Mouse (Mus musculus) thymus, adult 2 months (tissue): Measurements from ENCODE around the gene Golph3. TPM values are rescaled to one million over a fixed set of nuclear protein-coding genes. Genes with fewer than 3 reads are reported as not detected.

Experiments used
- DNase-seq: peaks from one replicate; pipeline ENCODE4 v3.0.0; 2021
- H3K27ac ChIP-seq: fragments of 200-500 bp; 2 replicates; pipeline ENCODE4 v1.5.1; 2012; ENCODE audit warnings: low read length, control low read depth; ENCODE audit not compliant: control insufficient read depth, insufficient read depth
- H3K27me3 ChIP-seq: fragments of 200-500 bp; 2 replicates; pipeline ENCODE4 v1.6.1; 2012; ENCODE audit warnings: mild to moderate bottlenecking, low read length, moderate library complexity, mixed read lengths; ENCODE audit not compliant: control insufficient read depth, insufficient read depth
- H3K36me3 ChIP-seq: fragments of 200-500 bp; 2 replicates; pipeline ENCODE4 v1.6.1; 2012; ENCODE audit warnings: mild to moderate bottlenecking, low read length, moderate library complexity; ENCODE audit not compliant: control insufficient read depth, insufficient read depth
- H3K4me1 ChIP-seq: fragments of 200-500 bp; replicated peaks from 2 replicates; pipeline ENCODE4 v1.6.1; 2012; ENCODE audit warnings: low read length; ENCODE audit not compliant: control insufficient read depth, insufficient read depth
- H3K4me3 ChIP-seq: fragments of 200-500 bp; 2 replicates; pipeline ENCODE4 v1.5.1; 2012; ENCODE audit warnings: mild to moderate bottlenecking, low read length, control low read depth, moderate library complexity; ENCODE audit not compliant: control insufficient read depth, insufficient read depth
- CTCF ChIP-seq: fragments of 200-500 bp; IDR thresholded peaks from 2 replicates; pipeline ENCODE4 v1.5.1; 2012; ENCODE audit warnings: mild to moderate bottlenecking, control low read depth, low read length, moderate library complexity, borderline replicate concordance; ENCODE audit not compliant: control insufficient read depth, poor library complexity, insufficient read depth; ENCODE audit errors: extremely low read depth
- POLR2A ChIP-seq: fragments of 200-500 bp; IDR thresholded peaks from 2 replicates; pipeline ENCODE4 v1.6.1; 2012; ENCODE audit warnings: mild to moderate bottlenecking, low read length, control low read depth, moderate library complexity; ENCODE audit not compliant: control insufficient read depth, poor library complexity, insufficient read depth; ENCODE audit errors: extremely low read depth
- WGBS: fragments of 180-500 bp; shearing (Covaris S2); methylation state at CpG from one replicate; pipeline ENCODE4 v1.1.7; 2018; 5-methylcytosine and 5-hydroxymethylcytosine counted together
- polyA plus RNA-seq: library from polyadenylated mRNA; depleted of rRNA; stranded (reverse); fragments of >200 nt; gene quantifications from 2 replicates; pipeline ENCODE4 v1.2.3, GENCODE M21; 2012

Gene Golph3
- polyA plus RNA-seq, 1 experiment: 95.5 TPM

DNA sequence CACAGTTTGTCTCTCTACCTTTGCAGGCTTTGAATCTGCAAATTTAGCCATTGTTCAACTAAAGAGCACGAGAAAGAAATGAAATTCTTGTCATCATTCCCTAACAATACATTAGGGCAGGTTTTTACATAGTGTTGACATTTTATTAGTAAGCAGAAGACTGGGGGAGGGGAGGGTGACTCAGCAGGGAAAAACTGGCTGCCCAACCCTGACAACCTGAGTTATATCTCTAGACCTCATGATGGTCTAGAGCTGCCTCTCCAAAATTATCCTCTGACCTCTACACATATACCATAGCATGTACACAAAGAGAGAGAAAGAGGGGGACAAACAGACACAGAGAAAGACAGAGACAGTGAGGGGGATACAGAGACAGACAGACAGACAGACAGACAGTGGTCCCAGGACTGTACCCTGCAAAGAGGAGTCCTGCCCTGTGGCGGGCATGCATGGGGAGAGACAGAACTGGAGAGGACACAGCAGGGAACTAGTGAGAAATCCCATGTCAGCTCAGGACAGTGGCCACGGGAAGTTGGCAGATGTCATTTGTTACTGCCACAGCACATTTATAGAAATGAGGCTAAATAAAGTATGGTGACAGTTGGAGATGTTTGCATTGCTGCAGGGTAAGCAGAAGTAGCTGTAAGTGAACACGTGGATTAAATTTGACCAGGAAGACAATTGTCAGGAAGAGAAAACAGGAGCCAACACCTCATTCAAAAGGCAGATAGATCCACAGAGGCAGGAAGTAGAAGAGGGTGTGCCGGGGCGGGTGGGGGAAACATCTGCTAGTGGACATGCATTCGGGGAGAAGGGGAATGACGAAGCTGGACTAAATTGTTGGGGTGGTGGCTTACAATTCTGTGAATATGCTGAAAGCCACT is 14.8 kb upstream of the Golph3 start:
- Histone ChIP-seq H3K27ac (no peak overlapping the region), H3K4me3 (no peak overlapping the region), H3K27me3 (no peaks in the 10 kb centered on the region), H3K4me1 (no peaks in the 10 kb centered on the region), H3K36me3 (no peaks in the 10 kb centered on the region)
- DNase-seq: no peak
- no peak for TF ChIP-seq POLR2A
- TF ChIP-seq CTCF: no peak
- WGBS: 25% methylated on average over 8 of the region's 8 CpGs

DNA sequence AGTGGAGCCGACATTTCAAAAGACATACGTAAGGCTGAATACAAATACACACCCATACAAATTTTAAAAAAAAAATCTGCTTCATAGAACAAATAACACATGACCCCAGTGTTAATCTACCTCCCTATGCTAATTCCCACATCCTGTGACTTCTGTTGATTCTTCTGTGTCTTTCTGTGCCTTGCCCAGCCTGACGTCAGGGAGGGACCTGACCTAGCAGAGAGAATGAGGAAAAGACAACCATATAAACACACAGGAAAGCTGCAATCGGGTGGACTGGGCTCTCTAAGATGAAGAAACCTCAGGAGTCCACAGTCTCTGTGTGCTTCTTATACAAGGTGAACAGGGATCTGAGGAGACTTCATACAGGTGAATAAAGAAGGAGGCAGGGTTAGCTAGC is 14.1 kb upstream of the Golph3 start:
- no peak for TF ChIP-seq POLR2A
- no peak overlapping the region for H3K4me3 ChIP-seq
- 62% methylated on average over 4 of the region's 4 CpGs for WGBS
- no peaks in the 10 kb centered on the region for H3K4me1 ChIP-seq
- H3K36me3 ChIP-seq: no peaks in the 10 kb centered on the region
- no peaks in the 10 kb centered on the region for H3K27me3 ChIP-seq
- DNase-seq: no peak
- no peak overlapping the region for H3K27ac ChIP-seq

DNA sequence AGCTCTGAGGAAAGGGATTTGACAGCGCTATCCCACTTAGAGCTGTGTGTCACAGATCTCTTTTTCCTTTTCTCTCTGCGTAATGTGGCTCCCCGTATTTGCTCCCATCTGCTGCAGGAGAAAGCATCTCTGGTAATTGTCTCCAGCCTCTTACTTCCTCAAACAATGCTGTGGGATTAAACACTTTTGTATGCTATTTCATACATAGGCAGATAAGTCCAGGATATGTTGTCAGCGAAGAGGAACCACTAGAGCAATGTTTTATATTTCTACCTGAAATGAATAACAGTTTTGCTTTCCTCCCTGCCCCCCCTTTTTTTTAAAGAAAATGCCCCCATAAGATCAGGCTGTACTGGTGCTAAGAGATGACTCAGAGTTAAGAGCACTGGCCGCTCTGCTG is 12.7 kb upstream of the Golph3 start:
- H3K4me3 ChIP-seq: no peak overlapping the region
- no peak overlapping the region for H3K27ac ChIP-seq
- TF ChIP-seq POLR2A: no peak
- TF ChIP-seq CTCF: no peak
- no peaks in the 10 kb centered on the region for H3K36me3 ChIP-seq
- H3K4me1 ChIP-seq: no peaks in the 10 kb centered on the region
- DNase-seq: no peak
- no peaks in the 10 kb centered on the region for H3K27me3 ChIP-seq
- 95% methylated on average over 5 of the region's 5 CpGs for WGBS

DNA sequence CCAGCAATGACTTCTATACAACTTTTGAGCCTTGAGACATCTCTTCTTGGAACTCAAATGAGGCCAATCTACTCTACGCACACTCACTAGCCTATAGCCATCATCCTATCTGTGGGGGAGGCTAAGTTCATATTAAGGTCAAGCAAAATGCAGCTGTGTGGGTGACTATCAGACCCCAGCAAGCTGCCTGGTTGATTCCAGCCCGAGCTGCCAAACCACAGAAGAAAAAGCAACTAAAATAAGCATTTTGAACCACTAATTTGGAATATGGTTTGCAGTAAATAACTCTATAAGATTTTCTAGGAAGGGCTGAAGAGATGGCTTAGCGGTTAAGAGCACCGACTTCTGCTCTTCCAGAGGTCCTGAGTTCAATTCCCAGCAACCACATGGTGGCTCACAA is 10.6 kb upstream of the Golph3 start:
- 64% methylated on average over 4 of the region's 4 CpGs for whole genome bisulfite sequencing
- Histone ChIP-seq H3K27me3 (no peaks in the 10 kb centered on the region), H3K4me1 (no peaks in the 10 kb centered on the region), H3K4me3 (no peak overlapping the region), H3K27ac (no peak overlapping the region), H3K36me3 (no peaks in the 10 kb centered on the region)
- TF ChIP-seq CTCF (no peak), POLR2A (no peak)
- no peak for DNase-seq

DNA sequence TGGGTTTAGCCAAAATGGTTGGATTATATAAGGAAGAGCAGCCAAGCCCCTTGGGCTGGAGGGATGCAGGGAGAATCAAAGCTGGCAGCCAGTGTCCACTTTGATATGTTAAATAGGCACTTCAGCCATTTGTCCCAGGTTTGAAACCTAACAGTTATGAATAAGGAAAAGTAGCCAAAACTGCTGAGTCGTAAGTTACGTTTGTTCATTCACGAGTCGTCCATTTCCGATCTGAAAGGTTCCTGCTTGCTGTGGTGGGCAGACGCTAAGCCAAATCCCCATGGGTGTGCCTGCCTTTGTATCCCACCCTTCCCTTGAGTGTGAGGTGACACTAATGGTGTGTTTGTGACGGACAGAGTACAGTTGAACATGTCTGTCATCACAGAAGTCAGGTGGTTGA is 9.8 kb upstream of the Golph3 start:
- no peaks in the 10 kb centered on the region for H3K4me1 ChIP-seq
- TF ChIP-seq CTCF (no peak), POLR2A (no peak)

DNA sequence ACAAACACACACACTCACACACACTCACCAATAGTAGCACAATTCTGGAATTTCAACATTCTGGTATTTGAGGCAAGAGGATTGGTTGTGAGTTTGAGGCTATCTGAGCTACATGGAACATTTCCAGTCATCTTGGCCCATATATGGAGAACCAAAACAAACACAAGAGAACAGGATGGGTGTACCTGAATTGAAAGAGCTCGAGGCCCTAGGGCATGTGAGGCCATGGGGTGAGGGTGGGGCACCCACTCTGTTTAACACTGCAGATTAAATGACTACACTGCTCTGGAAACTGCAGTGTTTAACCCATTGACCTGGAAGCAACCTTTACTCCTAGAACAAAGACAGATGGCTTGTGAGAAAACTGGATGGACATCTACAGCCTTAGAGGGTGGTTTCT is 8.0 kb upstream of the Golph3 start:
- no peak for TF ChIP-seq POLR2A
- no peak for TF ChIP-seq CTCF
- Histone ChIP-seq H3K36me3 (no peaks in the 10 kb centered on the region), H3K4me1 (no peaks in the 10 kb centered on the region), H3K27ac (no peak overlapping the region), H3K27me3 (no peaks in the 10 kb centered on the region), H3K4me3 (no peak overlapping the region)
- DNase-seq: no peak
- WGBS: 56% methylated on average over 1 of the region's 1 CpGs

More for the DNA sequence above, 9.8 kb upstream of the Golph3 start:
- 84% methylated on average over 7 of the region's 7 CpGs for WGBS
- Histone ChIP-seq H3K27ac (no peak overlapping the region), H3K36me3 (no peaks in the 10 kb centered on the region), H3K27me3 (no peaks in the 10 kb centered on the region), H3K4me3 (no peak overlapping the region)
- no peak for DNase-seq
